Mouse (Mus musculus): ENCODE results near the gene Lyar.
A peak's percentile ranks its signal among the peaks of the same experiment; 100 is the strongest.

The Lyar gene

DNA sequence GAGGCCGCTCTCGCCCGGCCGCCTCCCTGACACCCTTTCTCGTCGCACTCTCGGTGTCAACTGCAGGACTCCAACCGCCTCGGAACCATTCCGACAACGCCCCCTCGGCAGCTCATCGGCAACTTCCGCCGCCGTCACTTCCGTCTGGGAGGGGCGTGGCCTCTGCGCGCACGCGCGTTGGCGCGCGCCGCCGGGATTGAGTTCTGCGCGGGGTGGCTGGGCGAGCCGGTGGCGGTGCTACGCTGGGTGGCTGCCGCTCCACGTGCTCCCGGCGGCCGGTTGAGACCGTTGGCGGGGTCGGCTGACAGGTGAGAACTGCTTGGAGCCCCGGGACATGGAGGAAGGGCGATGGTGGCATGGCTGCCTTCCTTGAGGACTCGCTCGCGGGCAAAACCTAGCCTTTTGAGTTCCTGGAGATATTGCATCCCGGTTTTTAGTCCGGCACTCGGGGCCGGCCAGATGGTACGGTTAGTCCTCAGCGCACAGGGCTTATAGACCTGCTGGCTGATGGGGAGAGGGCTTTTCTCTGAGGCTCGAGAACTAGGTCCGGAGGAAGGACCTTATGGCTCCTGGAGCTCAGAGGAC is at the start of gene Lyar, which contains the start of gene Zbtb49:
Gene Lyar, plus strand, starts transcription at position 143 of the 585 bp plus-strand sequence.
Gene Zbtb49, minus strand, starts transcription at position 130 of the 585 bp plus-strand sequence.
- peak; percentile 88 for DNase-seq (ENCODE audit: low read depth)

- no peak for DNase-seq (ENCODE audit: low read depth)
These were observed 46.5 kb upstream of the Lyar start for GRCm38 (mm10) chr5:38173766-38174165.

DNA sequence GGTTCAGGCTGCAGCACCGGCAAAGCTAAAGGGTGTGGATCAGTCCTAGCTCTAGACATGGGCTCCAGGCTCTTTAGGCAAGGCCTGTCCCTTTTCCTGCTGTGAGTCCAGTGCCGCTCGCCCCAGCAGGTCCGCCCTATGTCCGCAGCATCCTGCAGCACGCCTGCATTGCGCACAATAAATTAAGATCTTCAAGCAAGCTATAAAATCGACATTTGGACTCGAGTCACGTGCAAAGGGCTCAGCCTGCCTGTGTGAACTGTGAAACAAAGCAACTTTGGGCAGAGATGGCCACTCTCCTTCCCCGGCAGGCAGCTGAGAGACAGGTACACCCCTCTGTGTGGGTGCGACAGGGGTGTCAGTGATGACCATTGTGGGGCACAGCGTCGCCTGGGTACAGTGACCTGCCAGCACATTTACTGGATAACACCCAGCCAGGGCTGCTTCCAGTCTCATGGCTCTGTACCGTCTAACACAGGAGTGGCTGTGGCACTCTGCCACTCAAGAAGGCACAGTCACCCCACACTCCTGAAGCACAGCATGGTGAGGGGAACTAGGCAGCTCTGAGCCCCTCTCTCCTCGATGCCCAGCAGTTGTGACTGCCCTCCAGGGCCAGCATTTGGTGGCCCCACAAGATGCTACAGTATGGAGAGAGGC is 45.9 kb upstream of the Lyar start:
- no peak for DNase-seq (ENCODE audit: low read depth)

DNA sequence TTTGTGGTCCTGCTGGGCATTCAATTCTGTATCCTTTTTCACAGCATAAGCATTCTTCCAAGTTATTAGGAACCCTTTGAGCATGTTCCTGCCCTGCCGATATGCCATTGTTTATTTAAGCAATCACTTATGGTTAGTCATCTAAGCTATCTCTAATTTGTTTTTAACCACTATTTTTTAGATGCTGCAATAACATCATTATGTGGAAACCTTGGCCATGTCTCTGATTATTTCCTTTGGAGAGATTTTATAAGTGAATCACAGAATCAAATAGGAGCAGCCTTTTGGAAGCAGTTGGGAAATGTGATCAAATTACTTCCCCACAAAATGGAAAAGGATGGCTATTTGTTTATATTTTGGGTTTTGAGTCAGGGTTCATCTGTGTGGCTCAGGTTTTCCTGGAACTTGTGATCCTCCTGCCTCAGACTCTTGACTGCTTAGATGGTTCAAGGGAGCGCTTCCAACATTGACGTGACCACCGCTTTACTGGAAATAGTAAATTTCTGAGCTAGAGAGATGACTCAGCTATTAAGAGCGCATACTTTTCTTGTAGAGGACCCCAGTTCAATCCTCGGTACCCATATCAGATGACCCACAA is 35.5 kb upstream of the Lyar start:
- DNase-seq (ENCODE audit: low read depth): no peak

- DNase-seq (ENCODE audit: low read depth): no peak
These were observed 33.3 kb upstream of the Lyar start for GRCm38 (mm10) chr5:38187006-38187405.

DNA sequence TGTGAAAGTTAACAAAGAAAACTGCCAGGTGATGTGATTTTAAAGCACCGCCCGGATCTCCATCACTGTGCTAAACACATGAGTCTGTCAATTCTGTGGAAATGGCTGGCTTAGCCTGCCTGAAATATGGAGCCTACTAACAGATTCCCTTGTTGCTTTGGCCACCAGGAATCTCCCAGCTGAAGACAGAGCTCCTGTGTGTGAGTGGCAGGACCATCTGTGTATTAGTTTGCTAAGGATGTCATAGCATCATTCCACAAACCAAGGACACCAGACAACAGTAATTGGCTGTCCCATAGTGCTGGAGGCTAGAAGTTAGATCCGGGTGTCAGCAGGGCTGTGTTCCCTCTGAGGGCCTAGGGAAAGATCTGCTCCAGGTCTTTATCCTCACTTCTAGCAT is 29.4 kb upstream of the Lyar start:
- no peak for DNase-seq (ENCODE audit: low read depth)

DNA sequence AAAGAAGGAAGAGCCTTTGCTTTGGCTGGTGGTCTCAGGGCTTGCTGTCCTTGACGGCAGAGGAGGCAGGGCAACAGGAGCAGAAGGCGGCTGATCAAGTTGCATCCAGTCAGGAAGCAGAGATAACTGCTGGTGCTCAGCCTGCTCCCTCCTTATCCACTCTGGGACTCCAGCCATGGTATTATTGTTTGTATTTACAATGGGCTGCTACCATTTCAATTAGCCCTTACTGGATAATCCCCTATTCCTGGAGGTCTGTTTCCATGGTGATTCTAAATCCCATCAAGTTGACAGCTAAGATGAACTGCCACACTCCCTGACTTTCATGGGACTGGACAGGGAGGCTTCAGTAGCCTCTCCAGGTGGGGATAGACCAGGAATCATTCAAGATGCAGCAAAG is 25.3 kb upstream of the Lyar start:
- no peak for DNase-seq (ENCODE audit: low read depth)

DNA sequence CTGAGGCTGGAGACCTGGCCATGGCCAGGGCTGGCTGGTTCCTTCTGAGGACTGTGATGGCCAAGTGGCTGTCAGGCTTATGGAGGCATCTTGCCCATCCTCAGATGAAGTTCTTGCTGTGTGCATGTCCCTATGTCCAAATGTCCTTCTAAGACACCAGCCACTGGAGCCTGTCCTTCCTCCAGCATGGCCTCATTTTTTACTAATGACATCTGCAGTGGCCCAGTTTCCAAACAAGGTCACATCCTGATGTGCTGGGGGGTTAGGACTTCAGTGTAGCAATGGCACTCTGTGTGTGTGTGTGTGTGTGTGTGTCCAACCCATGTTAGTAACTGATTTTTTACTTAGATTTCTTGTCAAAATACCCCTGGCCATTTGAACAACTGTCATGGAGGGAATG is 24.3 kb upstream of the Lyar start:
- DNase-seq (ENCODE audit: low read depth): no peak

GRCm38 (mm10) chr5:38196821-38197481 is 23.3 kb upstream of the Lyar start:
- DNase-seq (ENCODE audit: low read depth): no peak

DNA sequence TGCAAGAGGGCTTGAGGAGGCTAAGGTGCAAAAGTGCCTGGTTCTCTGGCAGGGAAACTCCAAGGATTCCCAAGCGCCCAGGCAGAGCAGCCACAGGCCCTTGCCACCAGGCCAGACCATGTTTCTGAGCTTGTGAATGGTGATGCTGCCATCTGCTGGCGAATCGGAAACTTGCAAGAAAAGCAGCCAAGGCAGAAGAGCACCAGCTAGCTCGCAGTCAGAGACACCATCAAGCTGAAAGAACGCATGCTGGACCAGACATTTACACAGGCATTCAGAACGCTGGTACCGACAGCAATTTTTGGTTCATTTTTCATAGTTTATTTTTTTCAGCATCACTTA is 22.8 kb upstream of the Lyar start:
- peak; percentile 78 for DNase-seq (ENCODE audit: low read depth)

DNA sequence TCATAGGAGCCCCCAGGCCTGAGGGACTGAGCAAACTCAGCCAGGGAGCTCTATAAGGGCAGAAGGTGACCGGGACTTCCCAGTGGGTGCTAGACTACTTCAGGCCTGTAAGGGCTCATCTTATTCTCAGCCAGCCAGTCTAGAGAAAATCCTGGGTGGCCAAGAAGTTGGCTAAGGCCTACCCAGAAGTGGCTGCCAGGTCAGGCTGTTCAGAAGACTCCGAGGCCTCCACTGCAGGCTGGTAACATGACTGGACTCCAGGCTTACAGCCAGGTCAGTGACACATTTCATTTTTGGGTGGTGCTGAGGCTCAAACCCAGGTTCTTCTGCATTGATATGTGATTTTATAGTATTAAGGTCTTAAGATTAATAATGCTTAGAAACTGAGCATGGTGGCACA is 20.6 kb upstream of the Lyar start:
- DNase-seq (ENCODE audit: low read depth): no peak

DNA sequence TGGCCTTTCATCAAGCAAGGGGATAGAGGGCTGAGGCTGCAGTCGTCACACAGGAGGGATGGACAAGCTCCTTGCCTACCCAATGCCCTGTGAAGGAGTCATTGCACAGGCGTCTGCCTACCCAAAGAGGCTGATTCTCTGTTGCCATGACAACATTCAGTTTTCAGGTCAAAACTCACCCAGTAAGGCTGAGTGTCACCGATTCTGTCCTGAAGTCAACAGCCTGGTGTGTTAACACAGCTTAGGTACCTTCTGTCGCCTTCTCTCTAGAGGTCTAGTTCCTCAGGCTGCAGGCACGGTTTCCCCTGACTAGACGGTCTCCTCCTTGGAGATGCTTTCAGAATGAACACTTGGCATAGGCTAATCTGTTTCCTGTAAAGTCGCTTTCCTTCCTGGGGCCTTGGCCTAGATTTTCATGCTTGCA is 15.0 kb upstream of the Lyar start:
- no peak for DNase-seq (ENCODE audit: low read depth)

- peak; percentile 41 for DNase-seq (ENCODE audit: low read depth)
These were observed 11.3 kb upstream of the Lyar start for GRCm38 (mm10) chr5:38208985-38209384.

GRCm38 (mm10) chr5:38211691-38212090 is 8.6 kb upstream of the Lyar start:
- DNase-seq (ENCODE audit: low read depth): peak; percentile 67

- DNase-seq (ENCODE audit: low read depth): no peak
These were observed 7.3 kb upstream of the Lyar start for GRCm38 (mm10) chr5:38213009-38213408.

DNA sequence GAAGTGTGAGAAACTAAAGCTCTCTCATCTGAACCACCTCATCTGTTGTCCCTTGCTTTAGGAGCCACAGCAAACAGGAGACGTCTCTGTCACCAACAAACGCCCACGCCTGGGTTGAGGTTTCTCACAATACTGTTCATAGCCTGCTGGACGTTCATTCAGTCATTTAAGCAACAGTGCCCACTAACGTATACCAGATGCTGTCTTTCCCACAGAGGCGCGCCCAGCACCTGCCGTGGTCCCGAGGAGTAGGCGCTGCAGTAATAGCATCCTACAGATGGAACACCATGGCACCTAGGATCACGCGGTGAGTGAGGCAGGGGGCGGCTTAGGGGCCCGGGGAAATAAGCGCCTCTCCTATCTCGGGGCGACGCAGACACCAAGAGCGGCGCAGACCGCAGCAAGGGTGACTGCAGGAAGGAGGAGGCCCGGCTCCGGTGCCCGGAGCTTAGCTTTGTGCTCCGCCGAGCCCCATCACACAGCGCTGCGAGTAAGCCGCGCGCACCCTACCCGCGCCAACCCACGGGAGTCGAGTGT is 431 bp upstream of the Lyar start:
- DNase-seq (ENCODE audit: low read depth): no peak

DNA sequence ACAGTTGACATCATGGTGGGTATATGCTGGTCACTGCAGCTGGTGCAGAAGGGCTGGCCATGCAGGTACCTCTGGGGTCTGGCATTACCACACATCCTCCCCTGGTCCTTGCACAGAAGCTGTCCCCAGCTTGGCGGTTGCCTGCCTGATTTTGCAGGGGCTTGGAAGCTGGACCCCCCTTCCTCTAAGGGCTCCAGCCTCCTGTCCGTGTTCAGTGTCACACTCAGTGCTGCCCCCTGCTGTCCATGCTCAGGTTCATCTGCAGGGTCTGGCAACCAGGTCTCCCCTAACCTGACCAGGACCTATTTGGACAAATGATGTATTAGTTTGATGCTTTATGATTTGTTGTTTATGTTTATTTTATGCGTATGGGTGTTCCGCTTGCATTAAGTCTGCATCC is 15.2 kb downstream of the Lyar start:
- DNase-seq (ENCODE audit: low read depth): peak; percentile 59

GRCm38 (mm10) chr5:38236627-38237026 is 16.4 kb downstream of the Lyar start:
- DNase-seq (ENCODE audit: low read depth): peak; percentile 14

GRCm38 (mm10) chr5:38240727-38241472 is 20.6 kb downstream of the Lyar start:
- DNase-seq (ENCODE audit: low read depth): no peak

DNA sequence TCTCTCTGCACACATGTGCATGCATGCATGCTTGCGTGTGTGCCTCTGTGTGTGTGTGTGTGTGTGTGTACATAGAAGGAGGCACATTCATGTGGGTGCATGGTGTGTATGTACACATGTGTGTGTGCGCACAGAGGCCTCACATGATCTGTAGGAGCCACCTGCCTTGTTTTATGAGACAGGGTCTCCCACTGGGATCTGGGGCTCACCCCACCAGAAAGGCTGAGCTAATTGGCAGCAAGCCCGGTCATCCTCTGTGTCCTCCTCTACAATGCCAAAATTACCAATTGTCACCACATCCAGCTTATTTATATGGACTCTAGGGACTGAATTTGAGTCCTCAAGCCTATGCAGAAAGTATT is 21.2 kb downstream of the Lyar start:
- DNase-seq (ENCODE audit: low read depth): no peak

GRCm38 (mm10) chr5:38241966-38242365 is 21.7 kb downstream of the Lyar start:
- no peak for DNase-seq (ENCODE audit: low read depth)

DNA sequence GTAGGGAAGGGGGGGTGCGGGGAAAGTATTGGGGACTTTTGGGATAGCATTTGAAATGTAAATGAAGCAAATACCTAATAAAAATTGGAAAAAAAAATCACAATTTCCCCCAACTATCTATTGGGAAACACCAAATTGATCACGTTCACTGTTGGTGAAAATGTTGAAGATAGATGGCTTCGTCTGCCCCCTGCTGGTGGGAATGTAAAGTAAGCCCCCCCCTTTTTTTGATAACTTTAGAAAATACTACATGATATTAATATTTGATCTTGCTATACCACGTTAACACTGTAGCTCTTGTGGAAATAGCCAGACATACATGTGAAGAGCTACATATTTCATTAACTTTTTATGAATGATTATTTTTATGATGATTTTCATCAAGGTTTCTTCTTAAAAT is 34.9 kb downstream of the Lyar start:
- DNase-seq (ENCODE audit: low read depth): no peak

Measured in 416B (cell line).